Mouse (Mus musculus): ENCODE data around the gene Exosc5. TPM values are rescaled to one million over a fixed set of nuclear protein-coding genes. Genes with fewer than 3 reads are reported as not detected.

Exosc5 gene
- total and polyA plus RNA-seq, 3 experiments, result 105 to 125 (median 123) TPM

- peak overlapping the region; percentile 69 for H3K27ac ChIP-seq (ENCODE audit: insufficient read depth, low read depth)
- TF ChIP-seq RCOR1 (conservative IDR thresholded peaks at IDR 0.05; ENCODE audit: low read depth, low read length) (no peak), USF2 (conservative IDR thresholded peaks at IDR 0.05; ENCODE audit: low read depth, low read length) (no peak), MAX (IDR thresholded peaks at IDR 0.05; ENCODE audit: low read length) (0 out of 2 replicates have a peak, but pooled peaks have one; percentile 13), ETS1 (conservative IDR thresholded peaks at IDR 0.05; ENCODE audit: low read depth, low read length) (peak; percentile 49), TCF12 (IDR thresholded peaks at IDR 0.05; ENCODE audit: low read depth, low read length) (peak; percentile 46; the same call in 1 of the 2 replicates), BHLHE40 (IDR thresholded peaks at IDR 0.05; ENCODE audit: low read depth, low read length) (no peak; the same call in 1 of the 2 replicates), JUND (conservative IDR thresholded peaks at IDR 0.05; ENCODE audit: low read depth, low read length) (no peak), EP300 (IDR thresholded peaks at IDR 0.05; ENCODE audit: low read length) (peak; percentile 48), SMC3 (IDR thresholded peaks at IDR 0.05; ENCODE audit: low read depth, low read length) (no peak)
Observed at GRCm38 (mm10) chr7:25711165-25711564, 52.2 kb downstream of the Exosc5 start.

GRCm38 (mm10) chr7:25711731-25712197 is 52.8 kb downstream of the Exosc5 start:
- H3K9ac ChIP-seq (ENCODE audit: insufficient read depth, low read depth), result no peak overlapping the region
- no peaks in the 10 kb centered on the region for H3K27me3 ChIP-seq (replicated peaks)
- no peaks in the 10 kb centered on the region for H3K9me3 ChIP-seq (replicated peaks; ENCODE audit: low read length)
- H3K4me3 ChIP-seq (replicated peaks in 1 of 3; ENCODE audit: low read depth in 2 of 3, low read length in 2 of 3, poor library complexity in 1 of 3), result no peak overlapping the region
- H3K27ac ChIP-seq (ENCODE audit: insufficient read depth, low read depth), result peak overlapping the region; percentile 69
- H3K4me1 ChIP-seq (ENCODE audit: control insufficient read depth in 1 of 2, insufficient read depth in 2 of 2), result peaks cover 28 to 70% of the 10 kb centered on the region in 2 experiments
- no peak overlapping the region for H3K4me2 ChIP-seq (ENCODE audit: insufficient read depth, low read depth, poor library complexity, severe bottlenecking)
- in situ Hi-C loops (cut with MboI; ENCODE audit: low pct_ligation_motif_present, low pct_unique_long_range_greater_than_20kb, low sequenced_read_pairs), result no loop called here
- TF ChIP-seq E2F4 (IDR thresholded peaks at IDR 0.05; ENCODE audit: insufficient replicate concordance, low read depth, low read length) (no peak), SIN3A (IDR thresholded peaks at IDR 0.05; ENCODE audit: low read length) (0 out of 2 replicates have a peak, but pooled peaks have one; percentile 9), ETS1 (conservative IDR thresholded peaks at IDR 0.05; ENCODE audit: low read depth, low read length) (peak; percentile 64), USF2 (conservative IDR thresholded peaks at IDR 0.05; ENCODE audit: low read depth, low read length) (no peak), CHD2 (IDR thresholded peaks at IDR 0.05; ENCODE audit: low read length) (0 out of 2 replicates have a peak, but pooled peaks have one; percentile 14)
- H3K79me2 ChIP-seq (replicated peaks; ENCODE audit: control insufficient read depth, extremely low read depth, insufficient read depth, poor library complexity, severe bottlenecking), result 0 out of 2 replicates have a peak, but pooled peaks cover 1% of the 10 kb centered on the region
- peaks cover 57 to 86% of the 10 kb centered on the region in 2 experiments for H3K36me3 ChIP-seq (replicated peaks in 1 of 2; ENCODE audit: control insufficient read depth in 1 of 2, insufficient read depth in 1 of 2, low read length in 1 of 2)
- dilution Hi-C loops (cut with MboI; ENCODE audit: extremely low pct_ligation_motif_present, extremely low pct_unique_long_range_greater_than_20kb, low sequenced_read_pairs), result no loop called here
- DNase-seq (ENCODE audit: extremely low read depth), result peak; percentile 66

More at GRCm38 (mm10) chr7:25711165-25711564, 52.2 kb downstream of the Exosc5 start:
- Histone ChIP-seq H3K27me3 (replicated peaks) (no peaks in the 10 kb centered on the region), H3K9ac (ENCODE audit: insufficient read depth, low read depth) (no peak overlapping the region), H3K4me2 (ENCODE audit: insufficient read depth, low read depth, poor library complexity, severe bottlenecking) (no peak overlapping the region), H3K9me3 (replicated peaks; ENCODE audit: low read length) (no peaks in the 10 kb centered on the region), H3K4me1 (ENCODE audit: control insufficient read depth in 1 of 2, insufficient read depth in 2 of 2) (peaks cover 33 to 75% of the 10 kb centered on the region in 2 experiments), H3K4me3 (replicated peaks in 1 of 3; ENCODE audit: low read depth in 2 of 3, low read length in 2 of 3, poor library complexity in 1 of 3) (no peak overlapping the region), H3K79me2 (replicated peaks; ENCODE audit: control insufficient read depth, extremely low read depth, insufficient read depth, poor library complexity, severe bottlenecking) (no peaks in the 10 kb centered on the region), H3K36me3 (replicated peaks in 1 of 2; ENCODE audit: control insufficient read depth in 1 of 2, insufficient read depth in 1 of 2, low read length in 1 of 2) (peaks cover 58 to 86% of the 10 kb centered on the region in 2 experiments)
- dilution Hi-C loops (cut with MboI; ENCODE audit: extremely low pct_ligation_motif_present, extremely low pct_unique_long_range_greater_than_20kb, low sequenced_read_pairs), result no loop called here
- in situ Hi-C loops (cut with MboI; ENCODE audit: low pct_ligation_motif_present, low pct_unique_long_range_greater_than_20kb, low sequenced_read_pairs), result no loop called here
- DNase-seq (ENCODE audit: extremely low read depth), result peak; percentile 66

GRCm38 (mm10) chr7:25712801-25713200 is 53.8 kb downstream of the Exosc5 start:
- Histone ChIP-seq H3K9ac (ENCODE audit: insufficient read depth, low read depth) (no peak overlapping the region), H3K4me3 (replicated peaks in 1 of 3; ENCODE audit: low read depth in 2 of 3, low read length in 2 of 3, poor library complexity in 1 of 3) (no peak overlapping the region), H3K27me3 (replicated peaks) (no peaks in the 10 kb centered on the region), H3K36me3 (replicated peaks in 1 of 2; ENCODE audit: control insufficient read depth in 1 of 2, insufficient read depth in 1 of 2, low read length in 1 of 2) (peaks cover 55 to 84% of the 10 kb centered on the region in 2 experiments), H3K27ac (ENCODE audit: insufficient read depth, low read depth) (no peak overlapping the region), H3K4me2 (ENCODE audit: insufficient read depth, low read depth, poor library complexity, severe bottlenecking) (no peak overlapping the region), H3K4me1 (ENCODE audit: control insufficient read depth in 1 of 2, insufficient read depth in 2 of 2) (peaks cover 26 to 69% of the 10 kb centered on the region in 2 experiments), H3K79me2 (replicated peaks; ENCODE audit: control insufficient read depth, extremely low read depth, insufficient read depth, poor library complexity, severe bottlenecking) (peaks cover 11% of the 10 kb centered on the region), H3K9me3 (replicated peaks; ENCODE audit: low read length) (no peaks in the 10 kb centered on the region)
- TF ChIP-seq TCF12 (IDR thresholded peaks at IDR 0.05; ENCODE audit: low read depth, low read length) (no peak), PAX5 (IDR thresholded peaks at IDR 0.05; ENCODE audit: low read length) (no peak)
- dilution Hi-C loops (cut with MboI; ENCODE audit: extremely low pct_ligation_motif_present, extremely low pct_unique_long_range_greater_than_20kb, low sequenced_read_pairs) (no loop called here), in situ Hi-C loops (cut with MboI; ENCODE audit: low pct_ligation_motif_present, low pct_unique_long_range_greater_than_20kb, low sequenced_read_pairs) (no loop called here)
- DNase-seq (ENCODE audit: extremely low read depth), result no peak
